Mouse (Mus musculus): Measurements from ENCODE around the gene Clec2e.
"Not testable (repeated sequence)": the region's sequence is repeated elsewhere in the genome, so short reads cannot be mapped to it uniquely, and the experiment has no call there.

- TF ChIP-seq CTCF (conservative IDR thresholded peaks at IDR 0.05; ENCODE audit: low read length); POU5F1 (IDR thresholded peaks at IDR 0.05; ENCODE audit: borderline replicate concordance, low read length): not testable (repeated sequence)
Observed at GRCm38 (mm10) chr6:129086031-129086430, 14.7 kb downstream of the Clec2e start.

Data from E14TG2a.4 (cell line).